Mouse (Mus musculus) erythroblast, embryonic 14.5 days (primary cell): ENCODE measurements around the gene Fancd2os. TPM values are rescaled to one million over a fixed set of nuclear protein-coding genes. Genes with fewer than 3 reads are reported as not detected.

Source experiments
- H3K27me3 ChIP-seq: 2 replicates; pipeline ENCODE4 v1.6.1; 2012; ENCODE audit warnings: inconsistent platforms; ENCODE audit not compliant: control insufficient read depth
- H3K36me3 ChIP-seq: 2 replicates; pipeline ENCODE4 v1.6.1; 2012; ENCODE audit warnings: mild to moderate bottlenecking, inconsistent platforms; ENCODE audit not compliant: control insufficient read depth
- H3K4me1 ChIP-seq: 2 replicates; pipeline ENCODE4 v1.6.1; 2012; ENCODE audit warnings: inconsistent platforms; ENCODE audit not compliant: control insufficient read depth
- H3K4me3 ChIP-seq: replicated peaks from 2 replicates; pipeline ENCODE3; 2012; ENCODE audit warnings: moderate library complexity, mild to moderate bottlenecking, inconsistent platforms
- H3K9me3 ChIP-seq: 2 replicates; pipeline ENCODE4 v1.6.1; 2012; ENCODE audit warnings: low read length, inconsistent platforms, mixed read lengths; ENCODE audit not compliant: control insufficient read depth
- GATA1 ChIP-seq: IDR thresholded peaks from 2 replicates; pipeline ENCODE4 v1.6.1; 2012; ENCODE audit warnings: low read length, inconsistent platforms, mixed read lengths
- TAL1 ChIP-seq: IDR thresholded peaks from 3 replicates; pipeline ENCODE4 v1.6.1; 2012; ENCODE audit warnings: low read length, inconsistent platforms, mixed read lengths
- polyA plus RNA-seq: library from polyadenylated mRNA; stranded (reverse); fragments of >175 nt; gene quantifications from 2 replicates; pipeline ENCODE4 v1.2.3, GENCODE M21; 2012

Gene Fancd2os
- not detected in 2 replicates for polyA plus RNA-seq

DNA sequence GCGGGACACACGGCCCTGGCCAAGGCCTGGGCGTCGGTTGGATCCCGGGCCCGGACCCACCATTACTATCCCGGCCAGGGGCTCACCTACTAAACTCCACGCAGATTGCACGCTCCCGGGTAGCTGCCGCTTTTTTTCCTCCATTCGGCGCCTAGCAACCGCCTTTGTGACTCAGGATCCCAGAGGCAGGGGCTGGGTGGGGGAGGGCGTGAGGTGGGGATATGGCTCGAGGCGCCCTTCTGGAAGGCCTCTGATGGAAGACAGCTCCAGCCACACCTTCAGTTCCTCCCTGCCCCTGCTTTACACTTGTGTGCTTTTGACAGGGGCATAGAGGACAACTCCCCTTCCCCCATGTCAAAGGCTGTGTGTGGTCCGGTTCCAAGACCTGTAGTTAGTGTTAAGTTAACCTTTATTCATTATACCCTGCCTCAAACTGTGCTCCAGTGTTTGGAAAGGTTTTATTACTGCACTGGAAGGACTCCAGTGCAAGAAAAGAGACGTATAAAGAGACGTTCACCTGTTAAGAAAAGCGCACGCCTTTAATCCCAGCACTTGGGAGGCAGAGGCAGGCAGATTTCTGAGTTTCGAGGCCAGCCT, at the start of gene Fancd2os:
TSS of gene Fancd2os (minus strand) at position 173 of the 597 bp plus-strand sequence.
- H3K9me3 ChIP-seq, result no peaks in the 10 kb centered on the region
- H3K36me3 ChIP-seq, result peaks cover 30% of the 10 kb centered on the region
- no peaks in the 10 kb centered on the region for H3K27me3 ChIP-seq
- H3K4me3 ChIP-seq, result no peak within 1 kb of the TSS
- no peak for TF ChIP-seq TAL1
- no peak for TF ChIP-seq GATA1
- H3K4me1 ChIP-seq, result peaks cover 23% of the 10 kb centered on the region

DNA sequence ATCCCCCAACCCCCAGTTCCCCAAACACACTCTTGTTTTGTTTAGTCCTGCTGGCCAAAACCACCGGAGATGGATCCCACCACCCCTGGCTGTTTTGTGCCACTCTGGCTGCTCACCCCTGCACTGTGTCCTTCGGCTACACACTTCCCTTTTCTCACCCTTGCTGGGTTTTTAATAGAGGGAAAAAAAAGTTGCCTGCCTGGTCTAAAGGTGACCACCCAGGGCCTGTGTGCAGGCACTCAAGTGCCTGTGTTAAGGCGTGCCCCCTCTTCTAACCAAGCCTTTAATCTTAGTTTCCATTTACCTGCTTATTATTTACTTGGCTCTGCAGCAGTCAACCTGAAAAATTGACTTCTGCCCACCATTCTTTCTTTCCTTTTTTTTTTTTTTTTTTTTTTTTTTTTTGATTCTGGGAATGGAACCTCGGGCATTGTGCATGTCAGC, 49.7 kb upstream of the Fancd2os start:
- Histone ChIP-seq H3K27me3 (no peaks in the 10 kb centered on the region), H3K4me1 (peaks cover 36% of the 10 kb centered on the region), H3K36me3 (peaks cover 45% of the 10 kb centered on the region), H3K4me3 (no peak overlapping the region), H3K9me3 (no peaks in the 10 kb centered on the region)
- TF ChIP-seq GATA1 (no peak), TAL1 (no peak)

DNA sequence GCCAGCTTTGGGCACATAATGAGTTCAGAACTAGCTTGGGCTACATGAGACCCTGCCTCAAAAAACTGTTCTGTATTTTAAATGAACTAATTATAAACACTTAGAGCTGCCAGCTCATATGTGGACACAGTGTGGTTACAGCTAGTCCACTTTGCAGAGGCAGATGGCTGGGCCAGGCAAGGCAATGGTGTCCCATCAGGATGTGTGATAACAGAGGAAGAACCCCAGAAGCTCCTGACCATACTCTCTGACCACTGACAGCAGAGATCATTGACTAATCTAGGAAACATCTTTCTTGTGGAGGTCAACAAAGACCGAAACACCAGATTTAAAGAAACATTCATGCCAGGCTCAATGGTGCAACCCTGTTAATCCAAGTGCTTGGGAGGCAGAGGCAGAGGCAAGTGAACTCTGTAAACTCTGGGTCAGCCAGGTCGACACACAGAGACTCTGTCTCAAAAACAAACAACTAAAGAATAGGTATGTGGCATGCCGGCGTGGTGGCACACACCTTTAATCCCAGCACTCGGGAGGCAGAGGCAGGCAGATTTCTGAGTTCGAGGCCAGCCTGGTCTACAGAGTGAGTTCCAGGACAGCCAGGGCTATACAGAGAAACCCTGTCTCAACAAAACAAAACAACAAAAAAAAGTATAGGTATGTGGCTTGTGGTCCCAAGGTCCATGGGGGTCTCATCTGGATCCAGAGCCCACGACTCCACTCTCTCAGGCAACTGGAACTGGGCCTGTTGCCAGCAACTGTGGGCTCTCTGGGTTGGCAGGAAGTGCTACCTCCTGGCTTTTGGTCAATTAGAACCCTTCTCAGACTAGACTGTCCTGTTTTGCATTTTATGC, 49.1 kb upstream of the Fancd2os start:
- peaks cover 36% of the 10 kb centered on the region for H3K4me1 ChIP-seq
- H3K27me3 ChIP-seq, result no peaks in the 10 kb centered on the region
- no peaks in the 10 kb centered on the region for H3K9me3 ChIP-seq
- H3K36me3 ChIP-seq, result peaks cover 45% of the 10 kb centered on the region
- H3K4me3 ChIP-seq, result no peak overlapping the region
- TF ChIP-seq GATA1, result no peak
- TF ChIP-seq TAL1, result no peak

DNA sequence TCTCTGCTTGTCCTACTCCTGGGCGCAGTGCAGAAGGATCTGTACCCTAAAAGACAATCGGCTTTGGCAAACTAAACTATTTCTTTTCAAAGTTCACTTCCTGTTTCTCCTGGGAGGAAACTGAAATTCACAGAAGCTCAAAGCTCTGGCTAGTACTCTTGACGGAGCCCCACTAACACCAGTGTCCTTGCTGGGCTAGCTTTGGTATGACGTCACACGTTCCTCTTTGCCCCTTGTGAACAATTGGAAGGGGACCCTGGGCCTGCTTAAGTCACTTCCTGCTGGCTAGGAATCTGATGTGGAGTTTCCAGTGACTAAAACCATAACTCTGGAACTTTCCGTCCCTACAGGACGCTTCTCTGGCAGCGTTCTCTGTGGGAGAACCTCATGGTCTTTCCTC, 44.3 kb upstream of the Fancd2os start:
- H3K27me3 ChIP-seq, result no peaks in the 10 kb centered on the region
- no peak for TF ChIP-seq TAL1
- TF ChIP-seq GATA1, result no peak
- H3K36me3 ChIP-seq, result peaks cover 24% of the 10 kb centered on the region
- H3K4me3 ChIP-seq, result no peak overlapping the region
- peaks cover 37% of the 10 kb centered on the region for H3K4me1 ChIP-seq
- no peaks in the 10 kb centered on the region for H3K9me3 ChIP-seq

DNA sequence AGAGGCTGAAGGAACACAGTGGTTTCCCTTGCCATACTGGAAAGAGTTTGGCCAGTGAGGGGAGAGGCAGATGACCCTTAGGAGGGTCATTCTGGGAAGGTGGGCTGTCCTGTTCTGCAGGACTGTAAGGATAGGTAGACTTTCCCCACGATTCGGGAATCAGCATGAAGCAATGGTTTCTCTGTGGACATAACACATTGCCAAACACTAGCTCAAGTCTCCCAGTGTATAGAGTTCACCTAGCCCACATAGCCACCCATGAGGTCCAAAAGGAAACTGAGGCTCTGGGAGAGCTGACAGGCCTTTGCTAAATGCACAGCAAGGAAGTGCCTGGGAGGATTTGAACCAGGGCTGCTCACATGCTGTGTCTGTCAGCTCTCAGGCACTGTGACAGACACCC, 43.5 kb upstream of the Fancd2os start:
- TF ChIP-seq TAL1 (no peak), GATA1 (no peak)
- Histone ChIP-seq H3K4me1 (peaks cover 39% of the 10 kb centered on the region), H3K4me3 (no peak overlapping the region), H3K36me3 (peaks cover 17% of the 10 kb centered on the region), H3K27me3 (no peaks in the 10 kb centered on the region), H3K9me3 (no peaks in the 10 kb centered on the region)

DNA sequence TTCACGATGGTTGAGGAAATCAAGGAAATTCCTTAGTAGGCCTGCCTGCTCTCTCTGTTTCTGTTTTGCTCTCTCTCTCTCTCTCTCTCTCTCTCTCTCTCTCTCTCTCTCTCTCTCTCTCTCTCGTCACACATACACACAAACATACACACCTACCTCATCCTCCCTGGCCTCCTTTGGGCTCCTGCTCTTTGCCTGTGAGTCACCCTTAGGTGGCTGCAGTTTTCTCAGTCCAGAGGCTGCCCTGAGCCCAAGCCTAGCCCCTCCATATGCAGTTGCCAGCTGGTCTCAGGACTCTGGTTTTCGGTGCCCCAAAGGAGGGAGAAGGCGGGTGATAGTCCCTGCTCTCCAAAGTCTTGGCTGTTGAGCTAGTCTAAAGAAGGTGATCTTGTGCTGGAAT, 42.5 kb upstream of the Fancd2os start:
- no peak for TF ChIP-seq TAL1
- TF ChIP-seq GATA1, result no peak
- no peaks in the 10 kb centered on the region for H3K9me3 ChIP-seq
- no peak overlapping the region for H3K4me3 ChIP-seq
- H3K4me1 ChIP-seq, result peaks cover 42% of the 10 kb centered on the region
- H3K36me3 ChIP-seq, result peaks cover 8% of the 10 kb centered on the region
- H3K27me3 ChIP-seq, result no peaks in the 10 kb centered on the region

DNA sequence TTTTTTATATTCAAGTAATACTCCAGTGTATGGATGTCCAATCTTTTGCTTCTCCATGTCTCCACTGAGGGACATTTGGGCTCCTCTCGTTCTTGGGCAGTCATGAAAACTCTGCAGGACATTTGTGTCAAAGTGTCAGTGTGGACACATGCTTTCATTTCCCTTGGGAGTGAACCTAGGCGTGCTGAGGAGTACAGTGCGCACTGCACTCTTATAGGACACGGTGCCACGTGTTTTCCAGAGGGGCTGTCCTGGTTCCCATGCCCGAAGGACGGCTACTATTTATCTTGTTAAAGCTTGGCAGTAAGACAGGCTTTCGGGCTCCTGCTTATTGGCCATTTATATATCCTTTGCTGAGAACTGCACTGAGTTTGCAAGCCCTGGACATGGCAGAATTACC, 42.1 kb upstream of the Fancd2os start:
- Histone ChIP-seq H3K9me3 (no peaks in the 10 kb centered on the region), H3K4me1 (peaks cover 44% of the 10 kb centered on the region), H3K36me3 (peaks cover 5% of the 10 kb centered on the region), H3K27me3 (no peaks in the 10 kb centered on the region), H3K4me3 (no peak overlapping the region)
- TF ChIP-seq GATA1 (no peak), TAL1 (no peak)

DNA sequence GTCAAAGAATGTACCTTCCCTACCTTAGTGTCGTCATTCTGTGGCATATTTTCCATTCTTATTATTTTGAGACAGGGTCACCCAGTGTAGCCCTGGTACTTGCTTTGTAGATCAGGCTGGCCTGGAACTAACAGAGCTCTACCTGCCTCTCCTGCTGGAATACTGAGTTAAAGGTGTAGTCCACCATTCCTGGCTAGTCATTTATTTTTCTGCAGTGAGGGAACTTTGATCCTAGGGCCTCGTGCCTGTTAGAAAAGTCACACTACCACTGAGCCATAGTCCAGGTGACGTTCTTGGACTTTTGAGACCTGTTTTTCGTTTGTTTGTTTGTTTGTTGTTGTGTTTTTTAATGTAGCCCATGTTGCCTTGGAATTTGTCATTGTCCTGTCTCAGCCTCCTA, 38.7 kb upstream of the Fancd2os start:
- Histone ChIP-seq H3K36me3 (no peaks in the 10 kb centered on the region; the same call in 1 of the 2 replicates), H3K9me3 (no peaks in the 10 kb centered on the region), H3K4me3 (peak overlapping the region; percentile 42), H3K4me1 (peaks cover 52% of the 10 kb centered on the region), H3K27me3 (no peaks in the 10 kb centered on the region)
- TF ChIP-seq TAL1, result no peak
- no peak for TF ChIP-seq GATA1

DNA sequence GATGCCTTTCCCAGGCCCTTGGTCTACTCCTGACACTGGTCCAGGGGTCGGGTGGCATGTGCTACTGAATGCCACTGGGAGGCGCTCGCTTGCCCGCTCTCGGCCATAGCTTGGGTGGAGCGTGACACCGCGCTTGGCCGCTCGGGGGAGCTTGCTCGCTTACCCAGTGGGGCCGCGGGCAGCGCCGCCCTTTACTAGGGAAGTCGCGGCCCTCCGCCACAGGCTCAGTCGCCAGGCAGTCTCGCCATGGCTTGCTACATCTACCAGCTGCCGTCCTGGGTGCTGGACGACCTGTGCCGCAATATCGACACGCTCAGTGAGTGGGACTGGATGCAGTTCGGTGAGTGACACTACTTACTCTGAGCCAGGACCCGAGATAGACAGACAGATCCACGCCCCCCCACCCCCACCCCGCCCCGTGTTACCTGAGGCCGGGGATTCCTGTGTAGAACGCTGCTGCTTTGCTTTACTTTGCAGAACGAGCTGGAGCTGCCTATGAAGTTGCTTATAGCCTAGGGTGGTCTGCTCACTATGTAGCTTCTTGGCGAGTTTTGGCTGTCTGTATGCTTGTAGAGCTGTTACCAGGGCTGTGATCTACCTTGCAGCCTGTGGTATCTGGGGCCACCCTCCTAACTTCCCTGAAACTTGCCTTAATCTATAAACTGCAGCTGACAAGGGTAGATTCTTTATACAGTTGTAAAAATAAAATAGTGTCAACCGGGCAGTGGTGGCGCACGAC, 38.0 kb upstream of the Fancd2os start, which contains the start of gene Irak2:
TSS of gene Irak2 (plus strand) at position 166 of the 739 bp plus-strand sequence.
- TF ChIP-seq GATA1, result no peak
- 0 out of 3 replicates have a peak, but pooled peaks have one; percentile 11 for TF ChIP-seq TAL1
- peak within 1 kb of the TSS; percentile 76 for H3K4me3 ChIP-seq
- no peaks in the 10 kb centered on the region for H3K36me3 ChIP-seq
- H3K4me1 ChIP-seq, result peaks cover 52% of the 10 kb centered on the region
- H3K9me3 ChIP-seq, result no peaks in the 10 kb centered on the region
- H3K27me3 ChIP-seq, result no peaks in the 10 kb centered on the region
